Mouse (Mus musculus): ENCODE data around the gene Neurl2.

- peak; percentile 75 for TF ChIP-seq CTCF (IDR thresholded peaks at IDR 0.05; ENCODE audit: low read depth, low read length)
- TF ChIP-seq POLR2A (IDR thresholded peaks at IDR 0.05; ENCODE audit: extremely low read depth, insufficient read depth, low read length): no peak
These were observed 34.3 kb upstream of the Neurl2 start for GRCm38 (mm10) chr2:164867566-164867965.
